Mouse (Mus musculus): ENCODE data around the gene Aldh18a1. TPM values are rescaled to one million over a fixed set of nuclear protein-coding genes. Genes with fewer than 3 reads are reported as not detected.

The Aldh18a1 gene
- polyA plus RNA-seq, 1 experiment from 2014 or later = 54.1 TPM

Other genes starting within 250 kb of the Aldh18a1 start
- gene Sorbs1, start 74.7 kb downstream of the Aldh18a1 start, polyA plus RNA-seq (2015; fragmentation: Nextera tagmentation; extraction: Ambion mirVana) = 105 and 117 TPM in 2 replicates
- gene Tctn3, start 23.8 kb upstream of the Aldh18a1 start, polyA plus RNA-seq (2015; fragmentation: Nextera tagmentation; extraction: Ambion mirVana) = 8.2 and 10.6 TPM in 2 replicates
- 8.1 and 10.7 TPM in 2 replicates for gene Entpd1, start 23.9 kb upstream of the Aldh18a1 start, polyA plus RNA-seq (2015; fragmentation: Nextera tagmentation; extraction: Ambion mirVana)
- gene Cc2d2b, start 160.3 kb upstream of the Aldh18a1 start, polyA plus RNA-seq (2015; fragmentation: Nextera tagmentation; extraction: Ambion mirVana) = 0.37 TPM in 1 of 2 replicates, not detected in the other
- 20.4 and 22.9 TPM in 2 replicates for gene Ccnj, start 242.8 kb upstream of the Aldh18a1 start, polyA plus RNA-seq (2015; fragmentation: Nextera tagmentation; extraction: Ambion mirVana)

Data from neural tube, embryonic 13.5 days (tissue).